Mouse (Mus musculus) kidney, embryonic 16.5 days (tissue): ENCODE results near the gene Tasp1. TPM values are rescaled to one million over a fixed set of nuclear protein-coding genes. Genes with fewer than 3 reads are reported as not detected.
"Not testable (repeated sequence)": the region's sequence is repeated elsewhere in the genome, so short reads cannot be mapped to it uniquely, and the experiment has no call there.

Experiments used
- ATAC-seq: fragments of 200-750 bp; cut with Nextera tagmentation; 2 replicates; pipeline ENCODE4 v1.8.0; 2017; ENCODE audit warnings: moderate TSS enrichment; ENCODE audit not compliant: low FRiP score, low TSS enrichment
- H3K27ac ChIP-seq: fragments of 300-500 bp; sonication (generic); 2 replicates; pipeline ENCODE4 v1.5.1; 2014; ENCODE audit warnings: low read length
- H3K27me3 ChIP-seq: fragments of 300-500 bp; sonication (generic); 2 replicates; pipeline ENCODE4 v1.6.1; 2014; ENCODE audit warnings: low read length, control low read depth, mixed read lengths; ENCODE audit not compliant: insufficient read depth
- H3K36me3 ChIP-seq: fragments of 300-500 bp; sonication (generic); 2 replicates; pipeline ENCODE4 v1.6.1; 2014; ENCODE audit warnings: low read length, control low read depth, mixed read lengths; ENCODE audit not compliant: insufficient read depth
- H3K4me1 ChIP-seq: fragments of 300-500 bp; sonication (generic); 2 replicates; pipeline ENCODE4 v1.6.1; 2014; ENCODE audit warnings: low read length, control low read depth, mixed read lengths; ENCODE audit not compliant: insufficient read depth
- H3K4me2 ChIP-seq: fragments of 300-500 bp; sonication (generic); replicated peaks from 2 replicates; pipeline ENCODE4 v1.6.1; 2014; ENCODE audit warnings: low read depth, low read length
- H3K4me3 ChIP-seq: fragments of 300-500 bp; sonication (generic); 2 replicates; pipeline ENCODE4 v1.5.1; 2014; ENCODE audit warnings: mild to moderate bottlenecking, low read length
- H3K9ac ChIP-seq: fragments of 300-500 bp; sonication (generic); replicated peaks from 2 replicates; pipeline ENCODE4 v1.6.1; 2014; ENCODE audit warnings: low read length
- H3K9me3 ChIP-seq: fragments of 300-500 bp; sonication (generic); 2 replicates; pipeline ENCODE4 v1.6.1; 2016; ENCODE audit warnings: low read length, control low read depth
- WGBS: fragments of 180-500 bp; shearing (Covaris S2); extraction: QIAGEN DNeasy Blood & Tissue Kit; methylation state at CpG from one replicate; pipeline ENCODE4 v1.1.7; 2014; 5-methylcytosine and 5-hydroxymethylcytosine counted together
- polyA plus RNA-seq: library from polyadenylated mRNA; unstranded; fragments of >200 nt; fragmentation: Nextera tagmentation; extraction: Ambion mirVana; gene quantifications from 2 replicates; pipeline ENCODE4 v1.2.1, GENCODE M21; 2015

Tasp1 gene
- polyA plus RNA-seq, 1 experiment from 2014 or later, result 20.5 TPM

DNA sequence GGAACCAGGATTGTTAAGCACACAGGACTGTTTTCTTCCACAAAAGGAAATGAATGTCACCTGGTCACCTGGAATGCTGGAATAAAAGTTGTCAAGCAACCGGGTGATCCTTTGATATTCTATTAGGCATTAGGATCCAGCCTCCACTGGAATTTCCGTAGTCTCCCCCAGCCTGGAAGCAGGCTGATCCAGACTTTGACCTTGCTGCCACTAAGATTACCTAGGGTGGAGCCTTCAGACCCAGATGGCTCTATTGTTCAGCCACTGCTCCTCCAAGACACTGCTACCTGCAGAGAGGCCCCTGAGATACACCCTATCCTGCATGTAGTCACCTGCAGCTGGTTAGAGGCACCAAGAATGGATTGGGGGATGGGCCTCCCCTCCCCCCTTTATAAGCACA lies 192.8 kb downstream of the Tasp1 start:
- H3K4me1 ChIP-seq, result 0 out of 2 replicates have a peak, but pooled peaks cover 4% of the 10 kb centered on the region
- no peak overlapping the region for H3K4me2 ChIP-seq
- H3K36me3 ChIP-seq, result no peaks in the 10 kb centered on the region
- no peak overlapping the region for H3K27ac ChIP-seq
- whole genome bisulfite sequencing, result 41% methylated on average over 2 of the region's 2 CpGs
- no peak overlapping the region for H3K9ac ChIP-seq
- H3K4me3 ChIP-seq, result no peak overlapping the region
- H3K27me3 ChIP-seq, result no peaks in the 10 kb centered on the region
- ATAC-seq, result no peak
- H3K9me3 ChIP-seq, result no peaks in the 10 kb centered on the region

DNA sequence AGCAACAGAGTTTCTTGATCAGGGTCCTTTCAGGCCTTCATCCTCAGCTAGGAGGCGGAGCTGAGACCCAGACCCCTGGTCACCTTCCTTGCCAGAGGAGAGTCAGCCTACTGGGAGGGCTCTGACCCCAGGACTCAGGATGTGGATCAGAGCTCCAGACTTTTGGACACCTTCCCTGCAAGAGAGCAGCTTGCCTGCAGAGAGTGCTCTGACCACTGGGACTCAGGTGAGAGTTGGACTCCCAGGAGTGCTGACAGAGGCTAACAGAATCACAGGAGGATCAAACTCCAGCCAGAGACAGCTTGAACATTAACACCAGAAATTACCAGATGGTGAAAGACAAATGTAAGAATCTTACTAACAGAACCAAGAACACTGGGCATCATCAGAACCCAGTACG lies 197.5 kb downstream of the Tasp1 start:
- H3K4me2 ChIP-seq, H3K4me1 ChIP-seq, ATAC-seq, H3K27ac ChIP-seq, H3K4me3 ChIP-seq, H3K27me3 ChIP-seq, H3K9me3 ChIP-seq, H3K9ac ChIP-seq, H3K36me3 ChIP-seq: not testable (repeated sequence)
- WGBS, result 93% methylated on average over 2 of the region's 2 CpGs

DNA sequence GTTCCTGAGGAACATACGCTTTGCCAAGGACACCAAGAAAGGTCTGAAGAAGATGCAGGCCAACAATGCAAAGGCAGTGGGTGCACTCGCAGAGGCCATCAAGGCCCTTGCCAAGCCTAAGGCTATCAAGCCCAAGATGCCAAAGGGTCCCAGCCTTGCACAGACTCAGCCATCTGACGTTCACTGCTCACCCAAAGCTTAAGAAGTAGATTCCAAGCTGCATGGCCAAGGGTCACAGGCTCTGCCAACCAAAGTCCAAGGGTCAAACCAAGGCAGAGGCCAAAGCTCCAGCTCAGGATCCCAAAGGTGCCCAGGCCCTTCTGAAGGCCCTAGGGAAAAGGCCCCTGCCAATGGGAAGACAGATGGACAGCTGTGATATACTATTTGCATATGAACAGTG lies 203.2 kb downstream of the Tasp1 start:
- ATAC-seq, H3K27ac ChIP-seq, H3K27me3 ChIP-seq, H3K9me3 ChIP-seq, H3K4me1 ChIP-seq, H3K4me3 ChIP-seq, H3K36me3 ChIP-seq, H3K4me2 ChIP-seq, H3K9ac ChIP-seq: not testable (repeated sequence)
- 91% methylated on average over 3 of the region's 3 CpGs for WGBS

DNA sequence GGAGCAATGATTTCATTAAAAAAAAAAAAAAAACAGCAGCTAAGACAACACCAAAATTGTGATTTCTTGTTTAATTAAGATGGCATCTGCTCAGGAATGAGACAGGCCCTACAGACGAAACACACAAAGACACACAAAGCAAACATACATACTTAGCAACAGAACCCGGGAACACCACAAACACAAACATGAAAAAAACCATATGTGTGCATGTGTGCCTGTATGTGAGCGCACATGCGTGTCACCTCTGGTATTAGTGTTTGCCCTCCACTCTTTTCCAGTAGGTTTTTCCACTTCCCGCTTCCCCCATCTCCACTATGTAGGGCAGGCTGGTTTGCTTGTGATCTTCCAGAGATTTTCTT lies 206.5 kb downstream of the Tasp1 start:
- H3K4me2 ChIP-seq, result no peak overlapping the region
- H3K36me3 ChIP-seq, result no peaks in the 10 kb centered on the region
- H3K4me3 ChIP-seq, result no peak overlapping the region
- ATAC-seq, result no peak
- no peak overlapping the region for H3K9ac ChIP-seq
- 87% methylated on average over 5 of the region's 5 CpGs for WGBS
- H3K9me3 ChIP-seq, result no peaks in the 10 kb centered on the region
- H3K27ac ChIP-seq, result peak overlapping the region; percentile 50; the same call in 1 of the 2 replicates
- H3K4me1 ChIP-seq, result peaks cover 7% of the 10 kb centered on the region; the same call in 1 of the 2 replicates
- no peaks in the 10 kb centered on the region for H3K27me3 ChIP-seq

DNA sequence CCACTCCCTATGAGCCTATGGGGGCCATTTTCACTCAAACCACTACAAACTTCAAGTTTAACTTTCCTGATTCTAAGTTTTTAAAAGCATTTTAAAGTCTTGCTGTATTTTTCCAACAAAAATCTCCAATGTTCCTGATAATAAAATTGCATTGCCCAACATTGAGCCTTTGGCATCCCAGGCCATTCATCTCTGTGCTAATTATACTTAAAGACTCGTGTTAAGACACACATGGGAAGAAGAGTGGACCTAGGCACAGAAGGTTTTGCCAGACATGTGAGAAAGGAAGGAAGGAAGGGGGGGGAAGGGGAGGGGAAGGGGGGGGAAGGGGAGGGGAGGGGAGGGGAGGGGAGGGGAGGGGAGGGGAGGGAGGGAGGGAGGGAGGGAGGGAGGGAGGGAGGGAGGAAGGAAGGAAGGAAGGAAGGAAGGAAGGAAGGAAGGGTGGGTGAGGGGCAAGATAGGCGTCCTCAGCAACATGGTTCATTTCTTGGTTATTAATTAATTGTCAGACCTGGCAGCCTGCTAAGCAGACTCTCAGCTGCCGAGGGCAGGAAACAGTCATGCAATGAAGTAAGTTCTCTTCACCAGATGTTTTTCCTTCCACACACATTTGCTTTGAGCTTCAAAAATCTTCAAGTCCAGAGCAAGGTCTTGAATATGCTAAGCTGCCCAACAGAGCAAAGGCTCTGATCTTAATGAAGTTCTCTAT lies 207.0 kb downstream of the Tasp1 start:
- Histone ChIP-seq H3K27ac (peak overlapping the region; percentile 50; the same call in 1 of the 2 replicates), H3K4me1 (peaks cover 7% of the 10 kb centered on the region; the same call in 1 of the 2 replicates), H3K27me3 (no peaks in the 10 kb centered on the region), H3K9ac (no peak overlapping the region), H3K4me3 (no peak overlapping the region), H3K9me3 (no peaks in the 10 kb centered on the region), H3K36me3 (no peaks in the 10 kb centered on the region), H3K4me2 (no peak overlapping the region)
- 18% methylated on average over 3 of the region's 3 CpGs for WGBS
- ATAC-seq, result peak; percentile 73; the same call in 1 of the 2 replicates

DNA sequence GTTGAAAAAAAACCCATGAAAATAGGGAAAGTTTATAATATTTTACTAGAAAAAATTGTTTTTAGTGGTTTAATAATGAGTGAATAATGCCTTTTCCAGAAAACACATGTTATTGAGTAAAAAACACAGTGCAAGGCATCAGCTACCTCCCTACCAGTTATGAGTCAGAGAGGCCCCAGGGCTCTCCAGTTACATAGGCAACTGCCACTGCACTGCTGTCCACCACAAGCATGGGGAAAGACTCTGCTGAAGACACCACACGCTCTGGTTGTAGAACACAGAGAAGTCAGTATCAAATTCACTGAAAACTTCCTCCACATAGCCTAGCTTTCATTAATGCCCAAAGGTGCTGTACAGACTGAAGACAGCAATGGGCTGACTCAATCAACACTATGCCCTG lies 217.0 kb downstream of the Tasp1 start:
- Histone ChIP-seq H3K4me2 (no peak overlapping the region), H3K9ac (no peak overlapping the region), H3K4me3 (no peak overlapping the region), H3K36me3 (no peaks in the 10 kb centered on the region), H3K27ac (no peak overlapping the region), H3K9me3 (no peaks in the 10 kb centered on the region), H3K27me3 (no peaks in the 10 kb centered on the region), H3K4me1 (no peaks in the 10 kb centered on the region)
- no peak for ATAC-seq
- WGBS, result 57% methylated on average over 1 of the region's 1 CpGs

DNA sequence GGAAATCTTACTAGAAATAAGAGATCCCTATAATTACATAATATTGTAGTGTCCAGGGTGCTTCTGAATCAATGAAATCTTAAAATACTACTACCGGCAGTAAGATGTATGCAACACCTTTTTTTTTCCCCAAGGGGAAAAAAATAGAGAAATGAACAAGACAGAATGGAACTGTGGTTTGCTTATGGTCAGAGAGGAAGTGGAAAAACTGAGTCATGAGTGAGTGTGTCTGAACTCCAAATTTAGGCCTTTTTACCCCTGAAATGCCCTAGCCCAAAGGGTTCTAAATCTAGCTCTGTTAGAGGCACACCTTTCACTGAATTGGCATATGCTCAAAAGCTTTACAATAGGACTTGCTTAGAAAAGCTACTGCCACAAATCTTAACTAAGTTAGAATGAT lies 225.2 kb downstream of the Tasp1 start:
- ATAC-seq, result no peak
- 80% methylated on average over 1 of the region's 1 CpGs for WGBS

DNA sequence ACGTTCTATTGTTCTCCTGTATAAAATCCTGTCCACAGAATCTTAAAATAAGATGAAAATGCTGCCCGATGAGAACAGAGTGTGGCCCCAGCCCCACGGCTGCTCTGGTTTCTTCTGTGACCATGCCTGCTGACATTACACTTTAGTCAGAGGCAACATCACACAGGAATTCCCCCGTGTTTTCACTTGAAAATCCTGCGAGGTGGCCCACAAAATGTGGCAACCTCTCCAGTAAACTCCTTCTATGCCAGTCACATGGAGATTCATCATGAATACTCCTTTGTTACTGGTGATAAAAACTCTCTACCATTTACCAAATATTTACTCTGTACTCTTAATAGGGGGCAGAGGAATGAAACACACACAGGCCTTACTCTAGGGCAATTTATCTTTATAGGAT lies 225.7 kb downstream of the Tasp1 start:
- ATAC-seq, result no peak
- Histone ChIP-seq H3K4me1 (no peaks in the 10 kb centered on the region), H3K9ac (no peak overlapping the region), H3K27me3 (no peaks in the 10 kb centered on the region), H3K4me2 (no peak overlapping the region), H3K9me3 (no peaks in the 10 kb centered on the region), H3K27ac (no peak overlapping the region), H3K4me3 (no peak overlapping the region), H3K36me3 (no peaks in the 10 kb centered on the region)
- 80% methylated on average over 5 of the region's 5 CpGs for WGBS

More for the DNA sequence above, 225.2 kb downstream of the Tasp1 start:
- H3K4me3 ChIP-seq, result no peak overlapping the region
- H3K4me2 ChIP-seq, result no peak overlapping the region
- H3K27ac ChIP-seq, result no peak overlapping the region
- H3K4me1 ChIP-seq, result no peaks in the 10 kb centered on the region
- no peaks in the 10 kb centered on the region for H3K36me3 ChIP-seq
- H3K9ac ChIP-seq, result no peak overlapping the region
- H3K9me3 ChIP-seq, result no peaks in the 10 kb centered on the region
- no peaks in the 10 kb centered on the region for H3K27me3 ChIP-seq

DNA sequence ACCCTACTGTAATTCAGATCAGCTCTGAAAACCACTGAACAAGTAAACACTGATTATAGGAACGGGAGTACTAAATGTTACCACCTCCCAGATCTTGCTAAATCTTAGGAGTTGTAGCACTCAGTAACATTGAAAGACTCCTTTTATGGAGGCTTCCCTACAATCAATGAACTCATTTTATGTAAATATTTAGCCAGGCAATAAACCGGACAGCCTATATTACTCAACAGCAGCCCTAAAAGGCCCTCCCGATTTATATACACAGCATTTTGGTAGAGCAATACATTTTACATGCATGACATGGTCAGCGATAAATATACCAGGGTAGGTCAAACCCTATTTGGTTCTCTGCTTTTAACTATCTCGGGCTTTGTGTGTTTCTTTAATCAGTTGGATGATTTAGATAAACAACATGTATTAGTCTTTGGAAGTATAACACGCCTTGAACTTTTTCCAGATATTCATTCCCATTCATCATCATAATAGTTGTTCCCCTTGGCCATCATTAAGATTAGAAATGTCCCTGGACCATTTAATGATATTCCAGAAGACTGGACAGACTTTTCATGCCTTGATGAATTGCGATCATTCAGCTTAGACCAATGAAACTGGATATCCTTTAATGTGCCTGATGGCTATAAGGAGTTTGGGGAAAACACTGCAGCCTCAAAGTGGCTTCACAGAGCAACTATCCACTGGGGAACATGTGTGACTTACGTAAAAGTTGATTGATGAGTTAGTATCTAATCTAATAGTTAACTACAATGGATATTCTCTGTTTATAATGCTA lies 244.8 kb downstream of the Tasp1 start:
- WGBS, result 32% methylated on average over 8 of the region's 8 CpGs
- Histone ChIP-seq H3K4me2 (no peak overlapping the region), H3K9me3 (no peaks in the 10 kb centered on the region), H3K27ac (no peak overlapping the region; the same call in 1 of the 2 replicates), H3K36me3 (no peaks in the 10 kb centered on the region), H3K4me3 (no peak overlapping the region), H3K4me1 (no peaks in the 10 kb centered on the region), H3K9ac (no peak overlapping the region), H3K27me3 (no peaks in the 10 kb centered on the region)
- ATAC-seq, result peak; percentile 70

DNA sequence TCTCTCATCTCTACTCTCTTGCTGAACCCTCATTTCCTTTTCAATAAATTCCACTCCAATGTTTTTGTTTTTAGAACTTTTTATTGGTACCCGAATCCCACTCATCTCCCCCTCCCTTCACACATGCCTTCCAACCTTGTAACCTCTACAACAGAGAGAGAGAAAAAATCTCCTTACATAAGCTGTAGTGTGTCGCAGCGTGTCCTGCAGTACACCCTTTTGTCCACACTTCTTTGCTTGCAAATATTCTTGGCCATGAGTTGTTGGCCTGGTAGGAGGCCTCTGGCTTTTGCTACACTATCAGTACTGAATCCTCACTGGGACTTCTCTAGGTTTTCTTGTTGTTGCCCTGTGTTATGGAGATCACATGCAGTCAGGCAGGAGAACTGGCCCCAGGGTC lies 249.3 kb downstream of the Tasp1 start:
- Histone ChIP-seq H3K36me3 (no peaks in the 10 kb centered on the region), H3K4me1 (no peaks in the 10 kb centered on the region), H3K4me3 (no peak overlapping the region), H3K27ac (no peak overlapping the region), H3K9me3 (no peaks in the 10 kb centered on the region), H3K9ac (no peak overlapping the region), H3K27me3 (no peaks in the 10 kb centered on the region), H3K4me2 (no peak overlapping the region)
- no peak for ATAC-seq
- 62% methylated on average over 3 of the region's 3 CpGs for WGBS
